8 mouse cellular contexts compared by ENCODE assay signal in genomic region chr9:21616232-21616781, GRCm38 (mm10). TPM values are rescaled to one million over a fixed set of nuclear protein-coding genes. Genes with fewer than 3 reads are reported as not detected.
DNase-seq lines count a peak whose midpoint lies in the region; ATAC-seq lines count a peak whose summit lies in the region.

No protein-coding gene starts in this region.

- peaks cover 8% of the 10 kb centered on the region; the same call in 1 of the 2 replicates for H3K4me1 ChIP-seq in brown adipose tissue, adult 24 weeks (ENCODE audit: control insufficient read depth, insufficient read depth, insufficient read length, low read length)
- peaks cover 3 to 7% of the 10 kb centered on the region in 2 experiments; a peak in 1 of 4 replicates for H3K4me1 ChIP-seq in heart, embryonic 14.5 days (ENCODE audit: control insufficient read depth in 2 of 2, insufficient read depth in 2 of 2, low read length in 2 of 2)
- peaks cover 55% of the 10 kb centered on the region for H3K4me1 ChIP-seq in liver, embryonic 12.5 days

- peak overlapping the region; percentile 80 for H3K4me2 ChIP-seq in heart, embryonic 14.5 days (ENCODE audit: low read length)
- H3K4me2 ChIP-seq in liver, embryonic 12.5 days, result peak overlapping the region; percentile 84

- H3K36me3 ChIP-seq in heart, embryonic 14.5 days (ENCODE audit: control insufficient read depth, insufficient read depth, low read length), result no peaks in the 10 kb centered on the region
- H3K36me3 ChIP-seq in liver, embryonic 12.5 days, result peaks cover 17% of the 10 kb centered on the region
- H3K36me3 ChIP-seq in splenic B cell, adult 2 months (ENCODE audit: control insufficient read depth, insufficient read depth, low read length, poor library complexity, severe bottlenecking), result no peaks in the 10 kb centered on the region; the same call in 1 of the 2 replicates

- H3K27me3 ChIP-seq in heart, embryonic 14.5 days (ENCODE audit: control insufficient read depth, insufficient read depth, low read length), result no peaks in the 10 kb centered on the region
- H3K27me3 ChIP-seq in liver, embryonic 12.5 days (replicated peaks), result no peaks in the 10 kb centered on the region
- H3K27me3 ChIP-seq in splenic B cell, adult 2 months (ENCODE audit: control insufficient read depth, insufficient read depth, low read length, poor library complexity, severe bottlenecking), result no peaks in the 10 kb centered on the region

- peak overlapping the region; percentile 96 for H3K4me3 ChIP-seq in brown adipose tissue, adult 24 weeks (ENCODE audit: insufficient read depth, low read depth, low read length)
- peak overlapping the region; percentile 80 to 82 for H3K4me3 ChIP-seq in heart, embryonic 14.5 days (ENCODE audit: control insufficient read depth in 1 of 2, insufficient read depth in 1 of 2, low read depth in 1 of 2, low read length in 2 of 2)
- peak overlapping the region; percentile 91 for H3K4me3 ChIP-seq in liver, embryonic 12.5 days

- under 1% methylated on average over 57 of the region's 57 CpGs for WGBS in heart, embryonic 14.5 days
- under 1% methylated on average over 55 of the region's 57 CpGs for WGBS in liver, embryonic 12.5 days (ENCODE audit: insufficient replicate concordance)

- peak; percentile 55; the same call in 1 of the 2 replicates for ATAC-seq in erythroid progenitor cell, adult 5-6 weeks (replicated peaks; ENCODE audit: low FRiP score, poor library complexity, severe bottlenecking)
- peak; percentile 74 for ATAC-seq in heart, embryonic 14.5 days (ENCODE audit: insufficient number of reproducible peaks, insufficient read depth, low FRiP score, low read depth)
- ATAC-seq in liver, embryonic 12.5 days, result peak; percentile 63

- H3K9ac ChIP-seq in heart, embryonic 14.5 days (ENCODE audit: low read length), result peak overlapping the region; percentile 94
- H3K9ac ChIP-seq in liver, embryonic 12.5 days, result peak overlapping the region; percentile 91

- peak; percentile 90 for DNase-seq in 416B (ENCODE audit: low read depth)
- peak; percentile 96 for DNase-seq in kidney, postnatal 14 days
- DNase-seq in natural killer cell, adult 2 months (ENCODE audit: low spot score in 2 of 2), result peak; percentile 77 to 78
- peak; percentile 84 for DNase-seq in splenic B cell, adult 2 months (ENCODE audit: low read depth, low spot score)

- H3K9me3 ChIP-seq in heart, embryonic 14.5 days (ENCODE audit: control insufficient read depth, low read length), result no peaks in the 10 kb centered on the region
- H3K9me3 ChIP-seq in liver, embryonic 12.5 days (replicated peaks), result no peaks in the 10 kb centered on the region

- peak overlapping the region; percentile 94 for H3K27ac ChIP-seq in brown adipose tissue, adult 24 weeks (replicated peaks; ENCODE audit: low read depth, low read length)
- H3K27ac ChIP-seq in heart, embryonic 14.5 days (replicated peaks in 1 of 2; ENCODE audit: control insufficient read depth in 1 of 2, insufficient read depth in 1 of 2, low read depth in 2 of 2, low read length in 2 of 2), result peak overlapping the region; percentile 96
- H3K27ac ChIP-seq in liver, embryonic 12.5 days, result peak overlapping the region; percentile 92

RNA-seq across cellular contexts. Expression of gene Smarca4, which starts 0.3 kb away (rescaled TPM):
- polyA plus RNA-seq in brown adipose tissue, adult 24 weeks (2012; ENCODE audit: insufficient read depth, insufficient read length, missing spikeins), result 24.3 and 26.2 TPM in 2 replicates
- total RNA-seq in erythroid progenitor cell, adult 5-6 weeks (2015; ENCODE audit: low replicate concordance), result 48.2 and 58.4 TPM in 2 replicates
- total RNA-seq in erythroid progenitor cell, adult 5-6 weeks (2017; ENCODE audit: low replicate concordance), result 61.2 and 65.4 TPM in 2 replicates
- 51.1 and 52.8 TPM in 2 replicates for polyA plus RNA-seq in heart, embryonic 14.5 days (2014; fragmentation: Nextera tagmentation; extraction: Ambion mirVana)
- 47.0 and 47.2 TPM in 2 replicates for polyA plus RNA-seq in liver, embryonic 12.5 days (2016; fragmentation: Nextera tagmentation; extraction: Ambion mirVana)

RNA-seq across cellular contexts. Expression of gene Yipf2, which starts 23.7 kb away (rescaled TPM):
- 12.7 and 14.6 TPM in 2 replicates for polyA plus RNA-seq in brown adipose tissue, adult 24 weeks (2012; ENCODE audit: insufficient read depth, insufficient read length, missing spikeins)
- 1.7 TPM in 1 of 2 replicates, not detected in the other for total RNA-seq in erythroid progenitor cell, adult 5-6 weeks (2015; ENCODE audit: low replicate concordance)
- 1.5 and 5.8 TPM in 2 replicates for total RNA-seq in erythroid progenitor cell, adult 5-6 weeks (2017; ENCODE audit: low replicate concordance)
- polyA plus RNA-seq in heart, embryonic 14.5 days (2014; fragmentation: Nextera tagmentation; extraction: Ambion mirVana), result 11.5 and 11.7 TPM in 2 replicates
- polyA plus RNA-seq in liver, embryonic 12.5 days (2016; fragmentation: Nextera tagmentation; extraction: Ambion mirVana), result 10.0 and 10.5 TPM in 2 replicates

RNA-seq across cellular contexts. Expression of gene Timm29, which starts 23.8 kb away (rescaled TPM):
- 30.3 and 31.1 TPM in 2 replicates for polyA plus RNA-seq in brown adipose tissue, adult 24 weeks (2012; ENCODE audit: insufficient read depth, insufficient read length, missing spikeins)
- 21.3 and 26.4 TPM in 2 replicates for total RNA-seq in erythroid progenitor cell, adult 5-6 weeks (2015; ENCODE audit: low replicate concordance)
- 23.0 and 27.2 TPM in 2 replicates for total RNA-seq in erythroid progenitor cell, adult 5-6 weeks (2017; ENCODE audit: low replicate concordance)
- 38.1 and 40.0 TPM in 2 replicates for polyA plus RNA-seq in heart, embryonic 14.5 days (2014; fragmentation: Nextera tagmentation; extraction: Ambion mirVana)
- polyA plus RNA-seq in liver, embryonic 12.5 days (2016; fragmentation: Nextera tagmentation; extraction: Ambion mirVana), result 31.6 and 32.8 TPM in 2 replicates

Comparison
In these comparisons a context has a peak if more than half of its experiments do, and no peak if none do; other contexts are left out.
1. Peak in every context shown above with its lines: DNase-seq, ATAC-seq, H3K4me3 ChIP-seq and H3K27ac ChIP-seq.